Mouse (Mus musculus) 3T3-L1 (cell line): Measurements from ENCODE around the gene Gna11.

ENCODE experiments used
- DNase-seq: peaks from one replicate; pipeline ENCODE4 v3.0.0-alpha.2; 2015; ENCODE audit warnings: low read depth, low spot score

The Gna11 gene

GRCm38 (mm10) chr10:81507095-81507494, 37.9 kb downstream of the Gna11 start:
- DNase-seq, result no peak

GRCm38 (mm10) chr10:81505016-81505664, 39.9 kb downstream of the Gna11 start:
- DNase-seq, result no peak

GRCm38 (mm10) chr10:81502658-81503057, 42.3 kb downstream of the Gna11 start:
- peak; percentile 61 for DNase-seq

DNA sequence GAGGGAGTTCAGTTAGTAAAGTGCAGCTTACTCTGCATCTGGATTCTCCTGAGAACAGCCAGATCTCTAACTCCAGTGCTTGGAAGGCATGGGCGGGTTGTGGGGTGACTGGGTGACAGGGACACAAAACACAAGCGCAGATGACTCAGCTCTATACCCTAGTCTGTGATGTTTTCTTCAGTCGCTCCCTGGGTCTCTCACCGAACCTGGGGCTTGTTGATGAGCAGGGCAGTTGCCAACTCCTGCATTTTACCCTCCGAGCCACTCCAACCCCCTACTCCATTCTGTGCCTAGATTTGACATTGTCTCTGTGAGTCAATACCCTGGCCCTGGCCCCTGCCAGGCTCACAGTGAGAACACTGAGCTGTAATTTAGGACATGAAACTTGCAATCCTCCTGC, 43.1 kb downstream of the Gna11 start:
- DNase-seq, result no peak

DNA sequence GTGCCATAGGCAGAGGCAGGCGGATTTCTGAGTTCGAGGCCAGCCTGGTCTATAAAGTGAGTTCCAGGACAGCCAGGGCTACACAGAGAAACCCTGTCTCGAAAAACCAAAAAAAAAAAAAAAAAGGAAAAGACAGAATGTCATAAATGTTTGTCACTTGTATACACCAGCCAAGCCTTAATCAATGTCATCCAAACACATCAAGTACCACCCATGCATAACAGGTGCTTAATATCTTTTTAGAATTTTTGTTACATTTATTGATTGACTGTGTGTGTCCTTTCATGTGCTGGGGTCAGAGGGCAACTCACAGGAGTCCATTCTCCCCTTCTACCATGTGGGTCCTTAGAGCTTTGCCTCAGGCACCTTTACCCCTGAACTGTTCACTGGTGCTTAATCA, 45.0 kb downstream of the Gna11 start, which contains the start of gene S1pr4:
S1pr4 (minus strand) TSS at position 101 of the 400 bp plus-strand sequence.
- DNase-seq, result no peak

DNA sequence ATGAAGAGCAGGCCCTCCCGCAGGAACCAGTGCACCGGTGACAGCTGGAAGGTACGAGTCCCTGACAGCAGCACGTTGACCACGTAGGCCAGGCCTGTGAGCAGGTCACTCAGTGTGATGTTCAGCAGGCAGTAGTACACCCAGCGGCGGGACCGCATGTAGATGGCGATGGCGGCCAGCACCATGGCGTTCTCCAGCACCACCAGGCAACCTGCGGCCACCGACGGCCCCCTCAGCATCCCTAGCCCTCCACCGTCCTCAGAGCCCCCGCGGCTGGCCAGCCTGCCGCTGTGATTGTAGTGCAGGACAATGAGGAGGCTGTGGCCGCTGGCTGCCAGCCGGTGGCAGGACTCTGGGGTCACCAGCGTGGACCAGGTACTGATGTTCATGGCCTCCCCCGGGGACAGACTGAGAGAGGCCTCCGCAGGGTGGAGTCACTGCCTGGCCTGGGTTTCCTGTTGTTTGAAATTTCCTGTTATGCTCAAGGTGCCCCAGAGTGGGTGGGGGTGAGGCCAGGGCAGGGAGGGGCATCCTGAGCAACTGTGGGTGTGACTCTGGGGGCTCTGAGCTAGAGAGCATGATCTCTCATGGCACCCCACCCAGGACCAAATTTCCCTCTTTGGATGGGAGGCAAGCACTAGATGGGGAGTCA, 45.6 kb downstream of the Gna11 start:
- DNase-seq, result no peak

- no peak for DNase-seq
Measured at GRCm38 (mm10) chr10:81498316-81499249, 46.4 kb downstream of the Gna11 start.

DNA sequence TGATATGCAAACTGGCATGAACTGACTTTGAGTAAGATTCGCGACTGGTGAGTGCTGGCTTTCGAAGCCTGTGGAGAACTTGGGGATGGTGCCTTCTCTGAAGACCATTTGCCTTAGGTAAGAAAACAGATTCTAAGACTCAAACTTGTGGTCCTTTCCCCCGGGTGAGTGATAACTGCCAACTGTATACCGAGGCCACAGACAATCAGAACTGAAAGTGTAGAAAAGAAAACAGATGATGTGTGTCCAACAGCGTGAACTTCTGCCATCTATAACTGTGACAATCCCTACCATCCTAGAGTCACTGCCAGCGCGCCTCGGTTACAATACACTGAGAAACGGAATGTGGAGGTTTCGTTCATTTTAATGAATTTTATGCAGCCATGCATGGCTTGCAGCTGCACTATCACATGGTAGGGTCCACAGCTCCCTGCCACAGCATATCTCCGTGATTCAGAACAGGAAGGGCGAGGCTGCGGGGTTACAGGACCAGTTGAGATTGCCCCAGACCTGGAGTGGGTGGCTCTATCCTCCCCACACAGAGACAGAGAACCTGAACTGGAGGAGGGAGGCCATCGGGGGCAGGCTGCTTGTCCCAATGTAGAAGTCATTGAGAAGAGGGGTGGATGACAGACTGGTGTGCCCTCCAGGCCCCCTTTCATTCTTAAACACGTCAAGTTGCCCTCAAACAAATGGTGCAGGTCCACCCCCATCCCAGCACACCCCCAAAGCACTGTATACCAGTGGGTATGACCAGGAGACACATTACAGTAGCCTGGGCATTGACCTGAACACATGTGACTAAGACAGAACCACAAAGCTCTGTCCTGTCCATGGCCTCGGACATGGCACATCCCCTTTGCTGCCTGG, 47.4 kb downstream of the Gna11 start:
- DNase-seq, result no peak

GRCm38 (mm10) chr10:81496969-81497368, 48.0 kb downstream of the Gna11 start:
- no peak for DNase-seq

- peak; percentile 99 for DNase-seq
Measured at GRCm38 (mm10) chr10:81496264-81496901, 48.6 kb downstream of the Gna11 start, which contains the start of gene Ncln. Gene Ncln, minus strand, starts transcription at chr10:81496392.

DNA sequence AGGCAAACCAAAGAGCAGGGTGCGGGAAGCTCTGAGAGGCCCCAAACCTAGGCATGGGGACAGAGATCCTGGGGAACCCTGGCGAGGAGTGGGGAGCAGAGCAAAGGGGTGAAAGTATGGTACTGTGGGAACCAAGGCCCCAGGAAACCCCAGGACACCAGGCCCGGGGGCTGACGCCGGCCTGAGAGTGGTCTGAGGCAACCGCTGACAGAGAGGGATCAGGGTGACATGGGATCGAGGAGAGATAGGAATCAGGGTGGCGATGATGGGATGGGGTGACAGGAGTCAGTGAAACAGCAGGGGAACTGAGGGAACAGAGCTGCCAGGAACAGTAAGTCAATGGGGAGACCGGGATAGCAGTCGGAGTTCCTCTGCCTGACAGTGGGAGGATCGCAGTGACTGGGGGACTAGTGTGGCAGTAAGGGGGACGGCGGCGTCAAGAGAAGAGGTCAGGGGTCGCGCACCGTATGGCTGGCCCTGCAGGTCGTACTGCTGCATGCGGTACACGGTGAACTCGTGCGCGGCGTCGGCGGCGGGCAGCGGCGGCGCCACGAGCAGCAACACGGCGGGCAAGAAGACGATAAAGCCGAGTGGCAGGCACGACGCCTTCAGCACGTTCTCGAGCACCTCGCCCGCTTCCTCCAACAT, 49.2 kb downstream of the Gna11 start:
- DNase-seq, result peak; percentile 20

GRCm38 (mm10) chr10:81495151-81495550, 49.8 kb downstream of the Gna11 start:
- no peak for DNase-seq

- DNase-seq, result no peak
Measured at GRCm38 (mm10) chr10:81494260-81495041, 50.5 kb downstream of the Gna11 start.

DNA sequence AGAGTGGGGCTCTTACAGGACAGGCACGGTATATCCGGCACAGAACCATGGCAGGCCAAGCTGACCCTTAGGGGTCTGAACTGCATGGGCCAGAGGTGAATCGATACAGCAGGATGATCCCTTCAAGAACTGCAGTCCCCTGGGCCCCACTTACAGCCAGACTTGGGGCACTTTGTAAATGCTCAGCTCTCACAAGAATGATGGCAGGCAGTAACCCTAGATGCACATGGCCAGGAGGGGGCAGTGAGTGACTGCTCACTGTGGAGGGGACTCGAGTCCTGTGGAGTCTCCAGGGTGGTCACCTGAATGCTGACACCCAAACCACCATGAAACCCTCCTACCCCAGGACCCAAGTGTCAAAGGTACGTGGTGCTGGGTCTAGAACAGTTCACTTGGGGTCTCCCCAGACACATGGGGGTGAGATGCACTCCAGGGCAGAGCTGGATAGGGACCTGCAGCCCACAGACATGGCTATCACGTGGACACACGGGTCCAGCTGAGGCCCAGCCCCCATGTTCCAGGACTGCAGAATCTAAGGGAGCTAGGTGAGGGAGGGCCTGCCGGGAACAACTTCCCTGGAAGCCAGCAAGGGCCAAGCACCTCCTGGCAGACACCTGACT, 51.3 kb downstream of the Gna11 start:
- DNase-seq, result peak; percentile 39

GRCm38 (mm10) chr10:81492606-81493240, 52.3 kb downstream of the Gna11 start:
- DNase-seq, result no peak

GRCm38 (mm10) chr10:81491018-81491417, 54.0 kb downstream of the Gna11 start:
- DNase-seq, result no peak

DNA sequence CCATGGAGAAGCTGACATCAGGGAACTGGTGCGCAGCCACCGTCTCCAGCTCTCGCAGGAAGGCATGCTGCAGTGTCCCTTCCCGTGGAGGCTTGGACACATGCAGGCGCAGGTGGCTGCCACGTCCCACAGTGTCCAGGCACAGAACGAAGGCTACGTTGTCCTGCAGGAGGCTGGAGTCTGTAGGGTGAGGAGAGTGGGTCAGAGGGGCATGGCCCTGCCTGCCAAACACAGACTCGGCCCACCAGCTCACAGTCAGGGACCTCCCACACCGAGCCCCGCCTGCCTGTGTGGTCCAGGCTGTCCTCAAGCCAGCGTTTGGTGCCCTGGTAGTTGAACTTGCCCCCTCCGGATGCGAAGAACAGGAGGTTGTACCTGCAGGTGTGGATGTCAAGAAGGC, 55.0 kb downstream of the Gna11 start:
- DNase-seq, result no peak

DNA sequence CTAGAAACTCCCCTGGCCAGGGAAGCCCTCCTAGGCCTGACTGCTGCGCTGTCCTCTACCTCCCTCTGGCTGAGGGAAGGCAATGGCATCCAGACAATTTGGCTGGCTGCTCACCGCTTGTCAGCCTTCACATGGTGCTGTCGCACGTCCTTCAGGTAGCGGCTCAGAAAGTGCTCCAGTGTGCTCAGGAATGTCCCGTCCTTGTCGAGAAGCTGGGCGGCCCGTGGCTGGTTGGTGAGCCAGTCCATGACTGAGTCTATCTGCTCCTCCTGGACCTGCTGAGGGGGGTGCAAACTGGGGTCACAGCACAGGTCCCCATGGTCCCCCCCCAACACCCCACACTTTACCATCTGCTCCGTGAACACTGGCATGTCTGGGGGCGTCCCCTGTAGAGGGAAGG, 56.9 kb downstream of the Gna11 start:
- DNase-seq, result no peak
